Mouse (Mus musculus): ENCODE results near the gene Psenen. TPM values are rescaled to one million over a fixed set of nuclear protein-coding genes. Genes with fewer than 3 reads are reported as not detected.
A peak's percentile ranks its signal among the peaks of the same experiment; 100 is the strongest.

The Psenen gene
- 136 and 140 TPM in 2 replicates for polyA plus RNA-seq (2015; fragmentation: Nextera tagmentation; extraction: Ambion mirVana)

DNA sequence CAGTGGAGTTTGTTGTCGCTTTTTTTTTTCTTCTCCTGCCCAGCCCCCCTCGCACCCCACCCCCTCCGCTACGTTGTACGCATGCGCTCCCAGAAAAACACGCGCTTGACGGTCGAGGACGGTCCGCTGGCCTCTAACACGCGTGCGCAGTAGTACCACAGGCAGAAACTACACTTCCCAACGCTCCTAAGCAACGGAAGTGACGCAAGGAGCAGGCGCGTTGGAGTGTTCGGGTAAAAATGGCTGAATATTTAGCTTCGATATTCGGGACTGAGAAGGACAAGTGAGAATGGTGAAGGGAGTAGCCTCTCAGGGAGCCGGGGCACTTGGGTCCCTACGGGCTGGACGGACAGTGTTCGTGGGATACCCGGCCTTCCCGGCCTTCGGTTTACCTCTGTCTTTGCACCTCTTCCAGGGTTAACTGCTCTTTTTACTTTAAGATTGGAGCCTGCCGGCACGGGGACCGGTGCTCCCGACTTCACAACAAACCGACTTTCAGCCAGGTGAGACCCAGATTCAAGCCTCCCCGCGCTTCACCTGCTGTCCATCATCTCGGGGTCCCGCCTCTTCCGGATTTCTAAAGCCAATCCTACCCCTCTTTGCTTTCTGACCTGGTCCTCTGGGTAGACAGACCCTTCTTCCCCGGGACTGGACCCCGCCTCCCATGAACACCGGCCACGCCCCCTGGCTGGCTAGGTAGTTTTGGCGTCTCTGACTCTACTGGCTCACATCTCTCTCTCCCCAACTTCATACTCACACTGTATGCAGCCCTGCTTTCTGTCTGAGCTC lies at the start of gene Psenen, which contains the start of the genes U2af1l4 and Gm49396:
Psenen (minus strand) TSS at position 511 of the 789 bp plus-strand sequence.
U2af1l4 (plus strand) TSS at position 185 of the 789 bp plus-strand sequence.
Gm49396 (plus strand) TSS at position 228 of the 789 bp plus-strand sequence.
- no peaks in the 10 kb centered on the region for H3K27me3 ChIP-seq
- H3K27ac ChIP-seq (replicated peaks): peak within 1 kb of the TSS; percentile 98

GRCm38 (mm10) chr7:30612654-30613402 lies 49.4 kb upstream of the Psenen start, which contains the start of gene Upk1a:
TSS of gene Upk1a (minus strand) at chr7:30612847.
- H3K9ac ChIP-seq: no peak within 1 kb of the TSS
- H3K4me3 ChIP-seq (replicated peaks): no peak within 1 kb of the TSS
- H3K27ac ChIP-seq (replicated peaks): no peak within 1 kb of the TSS
- H3K27me3 ChIP-seq: no peaks in the 10 kb centered on the region
- 65% methylated on average over 8 of the region's 8 CpGs for WGBS
- H3K4me1 ChIP-seq: peaks cover 6% of the 10 kb centered on the region; the same call in 1 of the 2 replicates
- no peak for ATAC-seq (ENCODE audit: insufficient number of reproducible peaks, low FRiP score, low TSS enrichment, low read depth)
- H3K9me3 ChIP-seq (replicated peaks): no peaks in the 10 kb centered on the region
- no peak within 1 kb of the TSS for H3K4me2 ChIP-seq (replicated peaks)
- H3K36me3 ChIP-seq: peaks cover 29% of the 10 kb centered on the region

More for the DNA sequence above, at the start of gene Psenen, which contains the start of the genes U2af1l4 and Gm49396:
- H3K9me3 ChIP-seq (replicated peaks): no peaks in the 10 kb centered on the region
- peak within 1 kb of the TSS; percentile 94 for H3K4me3 ChIP-seq (replicated peaks)
- peak; percentile 90 for ATAC-seq (ENCODE audit: insufficient number of reproducible peaks, low FRiP score, low TSS enrichment, low read depth)
- H3K9ac ChIP-seq: peak within 1 kb of the TSS; percentile 86
- peaks cover 28% of the 10 kb centered on the region for H3K4me1 ChIP-seq
- peaks cover 19% of the 10 kb centered on the region for H3K36me3 ChIP-seq
- under 1% methylated on average over 45 of the region's 45 CpGs for WGBS
- H3K4me2 ChIP-seq (replicated peaks): peak within 1 kb of the TSS; percentile 81

DNA sequence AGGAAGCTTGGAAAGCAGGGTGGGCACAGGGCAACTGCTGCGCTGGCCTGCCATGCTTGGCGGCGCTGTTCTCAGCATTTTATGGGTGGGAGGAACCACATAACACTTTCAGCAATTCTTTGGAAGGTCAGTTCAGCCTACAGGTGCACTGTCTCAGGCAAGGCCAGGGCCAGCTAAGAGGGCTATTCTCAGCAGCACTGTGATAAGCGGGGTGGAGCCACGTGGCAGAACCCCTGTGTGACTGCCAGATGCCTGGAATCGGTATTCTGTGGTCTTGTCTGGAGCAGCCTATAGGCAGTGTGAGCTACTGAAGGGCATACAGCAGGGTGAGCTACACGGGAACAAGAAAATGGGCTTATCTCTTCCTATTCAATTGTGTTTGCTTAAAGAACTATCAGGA lies 46.6 kb upstream of the Psenen start:
- no peak overlapping the region for H3K27ac ChIP-seq (replicated peaks)
- WGBS: 55% methylated on average over 7 of the region's 7 CpGs
- H3K36me3 ChIP-seq: 0 out of 2 replicates have a peak, but pooled peaks cover 1% of the 10 kb centered on the region
- no peaks in the 10 kb centered on the region for H3K27me3 ChIP-seq
- no peak overlapping the region for H3K4me3 ChIP-seq (replicated peaks)
- H3K4me2 ChIP-seq (replicated peaks): no peak overlapping the region
- no peaks in the 10 kb centered on the region for H3K9me3 ChIP-seq (replicated peaks)
- H3K4me1 ChIP-seq: peaks cover 7% of the 10 kb centered on the region; the same call in 1 of the 2 replicates
- no peak overlapping the region for H3K9ac ChIP-seq
- no peak for ATAC-seq (ENCODE audit: insufficient number of reproducible peaks, low FRiP score, low TSS enrichment, low read depth)

GRCm38 (mm10) chr7:30608476-30608875 lies 45.0 kb upstream of the Psenen start:
- H3K4me1 ChIP-seq: peaks cover 7% of the 10 kb centered on the region; the same call in 1 of the 2 replicates
- no peak overlapping the region for H3K4me2 ChIP-seq (replicated peaks)
- no peaks in the 10 kb centered on the region for H3K9me3 ChIP-seq (replicated peaks)
- H3K9ac ChIP-seq: no peak overlapping the region
- no peaks in the 10 kb centered on the region for H3K36me3 ChIP-seq
- H3K27ac ChIP-seq (replicated peaks): no peak overlapping the region
- WGBS: 48% methylated on average over 16 of the region's 16 CpGs
- no peaks in the 10 kb centered on the region for H3K27me3 ChIP-seq
- no peak overlapping the region for H3K4me3 ChIP-seq (replicated peaks)
- ATAC-seq (ENCODE audit: insufficient number of reproducible peaks, low FRiP score, low TSS enrichment, low read depth): no peak

- no peaks in the 10 kb centered on the region for H3K36me3 ChIP-seq
- no peaks in the 10 kb centered on the region for H3K9me3 ChIP-seq (replicated peaks)
- no peaks in the 10 kb centered on the region for H3K27me3 ChIP-seq
- 25% methylated on average over 8 of the region's 8 CpGs for WGBS
- no peak overlapping the region for H3K4me3 ChIP-seq (replicated peaks)
- H3K27ac ChIP-seq (replicated peaks): no peak overlapping the region
- ATAC-seq (ENCODE audit: insufficient number of reproducible peaks, low FRiP score, low TSS enrichment, low read depth): no peak
- H3K4me2 ChIP-seq (replicated peaks): no peak overlapping the region; the same call in 1 of the 2 replicates
- H3K9ac ChIP-seq: no peak overlapping the region
- H3K4me1 ChIP-seq: peaks cover 7% of the 10 kb centered on the region; the same call in 1 of the 2 replicates
Observed at GRCm38 (mm10) chr7:30607706-30608309, 44.4 kb upstream of the Psenen start.

GRCm38 (mm10) chr7:30604944-30605343 lies 41.5 kb upstream of the Psenen start:
- WGBS: 84% methylated on average over 8 of the region's 8 CpGs
- ATAC-seq (ENCODE audit: insufficient number of reproducible peaks, low FRiP score, low TSS enrichment, low read depth): no peak
- H3K4me2 ChIP-seq (replicated peaks): no peak overlapping the region
- no peaks in the 10 kb centered on the region for H3K36me3 ChIP-seq
- H3K4me1 ChIP-seq: peaks cover 7% of the 10 kb centered on the region; the same call in 1 of the 2 replicates
- no peak overlapping the region for H3K9ac ChIP-seq
- H3K27me3 ChIP-seq: no peaks in the 10 kb centered on the region
- no peaks in the 10 kb centered on the region for H3K9me3 ChIP-seq (replicated peaks)
- H3K27ac ChIP-seq (replicated peaks): no peak overlapping the region
- H3K4me3 ChIP-seq (replicated peaks): no peak overlapping the region

DNA sequence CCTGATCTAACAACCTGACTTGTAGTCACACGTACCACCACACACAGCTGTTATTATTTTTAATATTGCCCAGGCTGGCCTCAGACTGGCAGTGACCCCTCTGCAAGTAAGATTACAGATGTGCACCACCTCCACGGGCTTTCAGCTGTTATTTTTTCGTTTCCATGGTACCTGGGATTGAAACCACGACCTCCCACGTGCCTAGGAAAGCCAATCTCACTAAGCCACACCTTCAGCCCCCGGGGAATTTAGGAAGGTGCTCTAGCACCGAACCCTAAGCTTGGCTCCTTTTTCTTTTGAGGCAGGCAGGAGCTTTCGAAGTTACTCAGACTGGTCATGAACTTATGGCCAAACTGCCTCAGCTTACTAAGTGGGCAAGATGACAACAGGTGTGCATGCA lies 41.0 kb upstream of the Psenen start:
- Histone ChIP-seq H3K36me3 (no peaks in the 10 kb centered on the region), H3K27ac (replicated peaks) (no peak overlapping the region), H3K27me3 (no peaks in the 10 kb centered on the region), H3K4me3 (replicated peaks) (no peak overlapping the region), H3K9ac (no peak overlapping the region), H3K9me3 (replicated peaks) (no peaks in the 10 kb centered on the region), H3K4me2 (replicated peaks) (no peak overlapping the region), H3K4me1 (peaks cover 10% of the 10 kb centered on the region; the same call in 1 of the 2 replicates)
- 42% methylated on average over 8 of the region's 8 CpGs for WGBS
- ATAC-seq (ENCODE audit: insufficient number of reproducible peaks, low FRiP score, low TSS enrichment, low read depth): no peak

- Histone ChIP-seq H3K4me1 (peaks cover 3% of the 10 kb centered on the region; the same call in 1 of the 2 replicates), H3K27me3 (no peaks in the 10 kb centered on the region), H3K4me3 (replicated peaks) (no peak overlapping the region), H3K9me3 (replicated peaks) (no peaks in the 10 kb centered on the region), H3K9ac (no peak overlapping the region), H3K4me2 (replicated peaks) (no peak overlapping the region), H3K27ac (replicated peaks) (0 out of 2 replicates have a peak overlapping the region, but pooled peaks have one; percentile 44), H3K36me3 (no peaks in the 10 kb centered on the region)
- no peak for ATAC-seq (ENCODE audit: insufficient number of reproducible peaks, low FRiP score, low TSS enrichment, low read depth)
- 13% methylated on average over 3 of the region's 3 CpGs for WGBS
Observed at GRCm38 (mm10) chr7:30602583-30602982, 39.2 kb upstream of the Psenen start.

DNA sequence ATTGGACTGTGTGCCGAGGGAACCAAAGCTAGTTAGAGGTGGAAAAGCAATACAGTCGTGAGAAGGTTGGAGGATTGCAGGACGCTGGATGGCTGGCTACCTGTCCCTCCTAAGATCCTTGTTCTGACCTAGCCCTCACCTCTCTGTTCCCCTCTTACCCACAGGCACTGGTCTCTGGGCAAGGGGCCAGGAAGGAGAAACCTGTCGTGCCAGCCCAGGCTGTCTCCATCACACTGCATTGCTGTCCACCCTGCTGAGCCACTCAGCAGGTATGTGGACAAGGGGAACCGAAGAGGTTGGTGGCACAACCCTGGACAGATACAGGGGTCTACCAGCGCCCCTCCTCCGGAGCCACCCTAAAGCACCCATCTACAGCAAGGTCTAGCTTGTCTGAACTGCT lies 37.2 kb upstream of the Psenen start:
- Histone ChIP-seq H3K9ac (no peak overlapping the region), H3K27me3 (no peaks in the 10 kb centered on the region), H3K36me3 (no peaks in the 10 kb centered on the region), H3K4me1 (peaks cover 3% of the 10 kb centered on the region; the same call in 1 of the 2 replicates), H3K4me3 (replicated peaks) (no peak overlapping the region), H3K9me3 (replicated peaks) (no peaks in the 10 kb centered on the region), H3K4me2 (replicated peaks) (no peak overlapping the region), H3K27ac (replicated peaks) (peak overlapping the region; percentile 24; the same call in 1 of the 2 replicates)
- 63% methylated on average over 7 of the region's 7 CpGs for WGBS
- ATAC-seq (ENCODE audit: insufficient number of reproducible peaks, low FRiP score, low TSS enrichment, low read depth): no peak

GRCm38 (mm10) chr7:30599933-30600353 lies 36.5 kb upstream of the Psenen start:
- H3K4me2 ChIP-seq (replicated peaks): 0 out of 2 replicates have a peak overlapping the region, but pooled peaks have one; percentile 6
- WGBS: 1% methylated on average over 16 of the region's 16 CpGs
- H3K4me3 ChIP-seq (replicated peaks): no peak overlapping the region
- H3K9ac ChIP-seq: no peak overlapping the region
- peak overlapping the region; percentile 55 for H3K27ac ChIP-seq (replicated peaks)
- no peaks in the 10 kb centered on the region for H3K36me3 ChIP-seq
- H3K4me1 ChIP-seq: peaks cover 3% of the 10 kb centered on the region; the same call in 1 of the 2 replicates
- peak; percentile 85 for ATAC-seq (ENCODE audit: insufficient number of reproducible peaks, low FRiP score, low TSS enrichment, low read depth)
- H3K9me3 ChIP-seq (replicated peaks): no peaks in the 10 kb centered on the region
- H3K27me3 ChIP-seq: no peaks in the 10 kb centered on the region
